Mouse (Mus musculus) megakaryocyte, embryonic 14.5 days (primary cell): Measurements from ENCODE around the gene Serpine1. TPM values are rescaled to one million over a fixed set of nuclear protein-coding genes. Genes with fewer than 3 reads are reported as not detected.

ENCODE experiments used
- H3K27me3 ChIP-seq: replicated peaks from 2 replicates; pipeline ENCODE3; 2012; ENCODE audit warnings: inconsistent platforms
- H3K36me3 ChIP-seq: replicated peaks from 2 replicates; pipeline ENCODE3; 2012; ENCODE audit warnings: low read length, inconsistent platforms, mixed read lengths
- H3K4me1 ChIP-seq: 2 replicates; pipeline ENCODE4 v1.6.1; 2012; ENCODE audit warnings: inconsistent platforms
- H3K4me3 ChIP-seq: replicated peaks from 2 replicates; pipeline ENCODE3; 2012; ENCODE audit warnings: moderate library complexity, mild to moderate bottlenecking, inconsistent platforms
- H3K9me3 ChIP-seq: 2 replicates; pipeline ENCODE4 v1.6.1; 2012; ENCODE audit warnings: inconsistent platforms
- FLI1 ChIP-seq: IDR thresholded peaks from 2 replicates; pipeline ENCODE4 v1.6.1; 2012; ENCODE audit warnings: low read length, inconsistent platforms, mixed read lengths
- GATA1 ChIP-seq: IDR thresholded peaks from 3 replicates; pipeline ENCODE4 v1.6.1; 2012; ENCODE audit warnings: mixed read lengths, low read length, inconsistent platforms, borderline replicate concordance
- polyA plus RNA-seq: library from polyadenylated mRNA; stranded (reverse); fragments of >175 nt; gene quantifications from 2 replicates; pipeline ENCODE4 v1.2.3, GENCODE M21; 2012; ENCODE audit warnings: low replicate concordance; ENCODE audit not compliant: insufficient read depth

Gene Serpine1
- polyA plus RNA-seq, 1 experiment, result 0.17 TPM

- H3K36me3 ChIP-seq, result peaks cover 70% of the 10 kb centered on the region
- H3K9me3 ChIP-seq, result peaks cover 25% of the 10 kb centered on the region
- H3K4me3 ChIP-seq, result no peak overlapping the region
- no peaks in the 10 kb centered on the region for H3K27me3 ChIP-seq
- TF ChIP-seq FLI1 (no peak), GATA1 (no peak)
- H3K4me1 ChIP-seq, result peaks cover 42% of the 10 kb centered on the region
These were observed 38.8 kb upstream of the Serpine1 start for GRCm38 (mm10) chr5:137110863-137111262.

- Histone ChIP-seq H3K4me3 (peak overlapping the region; percentile 56), H3K27me3 (no peaks in the 10 kb centered on the region), H3K9me3 (peaks cover 25% of the 10 kb centered on the region), H3K4me1 (peaks cover 45% of the 10 kb centered on the region), H3K36me3 (peaks cover 76% of the 10 kb centered on the region)
- TF ChIP-seq GATA1 (no peak), FLI1 (no peak)
These were observed 38.0 kb upstream of the Serpine1 start for GRCm38 (mm10) chr5:137109941-137110593.

GRCm38 (mm10) chr5:137108111-137108510, 36.0 kb upstream of the Serpine1 start:
- H3K27me3 ChIP-seq, result no peaks in the 10 kb centered on the region
- H3K36me3 ChIP-seq, result peaks cover 68% of the 10 kb centered on the region
- H3K9me3 ChIP-seq, result peaks cover 17% of the 10 kb centered on the region
- no peak for TF ChIP-seq FLI1
- TF ChIP-seq GATA1, result no peak
- H3K4me3 ChIP-seq, result no peak overlapping the region
- peaks cover 50% of the 10 kb centered on the region for H3K4me1 ChIP-seq

- TF ChIP-seq GATA1, result no peak
- no peak for TF ChIP-seq FLI1
These were observed 35.6 kb upstream of the Serpine1 start for GRCm38 (mm10) chr5:137107670-137108069.

GRCm38 (mm10) chr5:137107024-137107423, 35.0 kb upstream of the Serpine1 start:
- peak overlapping the region; percentile 78 for H3K4me3 ChIP-seq
- peaks cover 58% of the 10 kb centered on the region for H3K36me3 ChIP-seq
- peaks cover 11% of the 10 kb centered on the region; the same call in 1 of the 2 replicates for H3K9me3 ChIP-seq
- TF ChIP-seq GATA1 (no peak), FLI1 (no peak)
- no peaks in the 10 kb centered on the region for H3K27me3 ChIP-seq
- peaks cover 61% of the 10 kb centered on the region for H3K4me1 ChIP-seq

More at GRCm38 (mm10) chr5:137107670-137108069, 35.6 kb upstream of the Serpine1 start:
- Histone ChIP-seq H3K27me3 (no peaks in the 10 kb centered on the region), H3K36me3 (peaks cover 64% of the 10 kb centered on the region), H3K9me3 (peaks cover 13% of the 10 kb centered on the region), H3K4me3 (no peak overlapping the region), H3K4me1 (peaks cover 55% of the 10 kb centered on the region)

- no peaks in the 10 kb centered on the region for H3K27me3 ChIP-seq
- peaks cover 66% of the 10 kb centered on the region for H3K4me1 ChIP-seq
- TF ChIP-seq FLI1 (no peak), GATA1 (no peak)
- peaks cover 11% of the 10 kb centered on the region; the same call in 1 of the 2 replicates for H3K9me3 ChIP-seq
- no peak overlapping the region for H3K4me3 ChIP-seq
- peaks cover 52% of the 10 kb centered on the region for H3K36me3 ChIP-seq
These were observed 34.4 kb upstream of the Serpine1 start for GRCm38 (mm10) chr5:137106434-137106833.

GRCm38 (mm10) chr5:137103969-137104368, 31.9 kb upstream of the Serpine1 start:
- H3K36me3 ChIP-seq, result peaks cover 31% of the 10 kb centered on the region
- H3K9me3 ChIP-seq, result 0 out of 2 replicates have a peak, but pooled peaks cover 2% of the 10 kb centered on the region
- H3K4me3 ChIP-seq, result peak overlapping the region; percentile 88
- H3K27me3 ChIP-seq, result no peaks in the 10 kb centered on the region
- H3K4me1 ChIP-seq, result peaks cover 86% of the 10 kb centered on the region
- TF ChIP-seq FLI1, result no peak
- TF ChIP-seq GATA1, result no peak

- TF ChIP-seq GATA1 (no peak), FLI1 (no peak)
- peaks cover 28% of the 10 kb centered on the region for H3K36me3 ChIP-seq
- H3K4me3 ChIP-seq, result peak overlapping the region; percentile 88
- H3K9me3 ChIP-seq, result 0 out of 2 replicates have a peak, but pooled peaks cover 2% of the 10 kb centered on the region
- H3K27me3 ChIP-seq, result no peaks in the 10 kb centered on the region
- peaks cover 96% of the 10 kb centered on the region for H3K4me1 ChIP-seq
These were observed 30.8 kb upstream of the Serpine1 start for GRCm38 (mm10) chr5:137102575-137103522.

GRCm38 (mm10) chr5:137102078-137102477, 30.0 kb upstream of the Serpine1 start:
- H3K4me3 ChIP-seq, result peak overlapping the region; percentile 88

GRCm38 (mm10) chr5:137100660-137101059, 28.6 kb upstream of the Serpine1 start:
- peaks cover 80% of the 10 kb centered on the region for H3K4me1 ChIP-seq
- H3K27me3 ChIP-seq, result no peaks in the 10 kb centered on the region

More at GRCm38 (mm10) chr5:137102078-137102477, 30.0 kb upstream of the Serpine1 start:
- Histone ChIP-seq H3K4me1 (peaks cover 91% of the 10 kb centered on the region), H3K9me3 (0 out of 2 replicates have a peak, but pooled peaks cover 2% of the 10 kb centered on the region), H3K27me3 (no peaks in the 10 kb centered on the region), H3K36me3 (peaks cover 26% of the 10 kb centered on the region)
- TF ChIP-seq FLI1 (no peak), GATA1 (no peak)

More at GRCm38 (mm10) chr5:137100660-137101059, 28.6 kb upstream of the Serpine1 start:
- no peak overlapping the region for H3K4me3 ChIP-seq
- no peak for TF ChIP-seq FLI1
- no peak for TF ChIP-seq GATA1
- H3K9me3 ChIP-seq, result 0 out of 2 replicates have a peak, but pooled peaks cover 9% of the 10 kb centered on the region
- peaks cover 17% of the 10 kb centered on the region for H3K36me3 ChIP-seq
